ENCODE assay signal across 37 mouse cellular contexts in genomic region chr2:89810751-89811150, GRCm38 (mm10). TPM values are rescaled to one million over a fixed set of nuclear protein-coding genes. Genes with fewer than 3 reads are reported as not detected.
"Had no signal": no experiment of that assay in that cellular context is flagged by ENCODE, and none has a peak within 500 bp of the region (broad histone marks: within the 10 kb centered on the region; RNA-seq: fewer than 3 reads in every experiment).

No protein-coding gene starts in this region.

- H3K9ac ChIP-seq: heart, embryonic 13.5 days; heart, embryonic 15.5 days; hindbrain, embryonic 13.5 days; hindbrain, embryonic 15.5 days; limb, embryonic 12.5 days; liver, embryonic 13.5 days had no signal

- H3K4me1 ChIP-seq: heart, embryonic 13.5 days; heart, embryonic 15.5 days; hindbrain, embryonic 13.5 days; hindbrain, embryonic 15.5 days; limb, embryonic 12.5 days; liver, embryonic 13.5 days had no signal

- H3K4me2 ChIP-seq: heart, embryonic 11.5 days; heart, embryonic 13.5 days; heart, embryonic 15.5 days; hindbrain, embryonic 13.5 days; hindbrain, embryonic 15.5 days; limb, embryonic 12.5 days; liver, embryonic 11.5 days; liver, embryonic 13.5 days had no signal

- H3K36me3 ChIP-seq: heart, embryonic 13.5 days; heart, embryonic 15.5 days; hindbrain, embryonic 13.5 days; hindbrain, embryonic 15.5 days; limb, embryonic 12.5 days; liver, embryonic 13.5 days had no signal

- H3K27me3 ChIP-seq: heart, embryonic 13.5 days; heart, embryonic 15.5 days; hindbrain, embryonic 13.5 days; hindbrain, embryonic 15.5 days; limb, embryonic 12.5 days; liver, embryonic 13.5 days had no signal

- H3K9me3 ChIP-seq: heart, embryonic 13.5 days; heart, embryonic 15.5 days; hindbrain, embryonic 13.5 days; hindbrain, embryonic 15.5 days; limb, embryonic 12.5 days; liver, embryonic 13.5 days had no signal

- DNase-seq: gastrocnemius, adult 2 months; gastrocnemius, postnatal 10 days; gastrocnemius, postnatal 25 days; heart, adult 18-20 months; heart, postnatal 14 days; heart, postnatal 36 days; kidney, adult 11 months; kidney, adult 8-10 months; kidney, postnatal 10 days; kidney, postnatal 25 days; kidney, postnatal 4 days; liver; liver, embryonic 13.5 days had no signal

- ATAC-seq: hindbrain, postnatal 0 days; intestine, embryonic 16.5 days had no signal

- H3K4me3 ChIP-seq: gastrocnemius, adult 2 months; heart, embryonic 13.5 days; heart, embryonic 15.5 days; hindbrain, embryonic 13.5 days; hindbrain, embryonic 15.5 days; layer of hippocampus, adult 2 months; left cerebral cortex, adult 2 months; limb, embryonic 12.5 days; liver, embryonic 13.5 days had no signal

- H3K27ac ChIP-seq: gastrocnemius, adult 2 months; heart, embryonic 13.5 days; heart, embryonic 15.5 days; hindbrain, embryonic 13.5 days; hindbrain, embryonic 15.5 days; hindbrain, postnatal 0 days; layer of hippocampus, adult 2 months; left cerebral cortex, adult 2 months; limb, embryonic 12.5 days; liver, embryonic 13.5 days had no signal

RNA-seq across cellular contexts. Expression of gene Olfr1255, which starts 1.1 kb away (rescaled TPM):
- total RNA-seq: gastrocnemius, adult 2 months; gastrocnemius, postnatal 10 days; gastrocnemius, postnatal 25 days; gastrocnemius, postnatal 4 days; heart, adult 18-20 months; heart, adult 8-10 months; heart, postnatal 14 days; heart, postnatal 36 days; hematopoietic stem cell, adult 5-6 weeks; hindbrain, postnatal 0 days; layer of hippocampus, adult 2 months; layer of hippocampus, postnatal 10 days; layer of hippocampus, postnatal 25 days; left cerebral cortex, adult 2 months; left cerebral cortex, postnatal 14 days; left cerebral cortex, postnatal 36 days had no signal
- polyA plus RNA-seq: frontal cortex, adult 2 months; heart, embryonic 11.5 days; heart, embryonic 13.5 days; heart, embryonic 15.5 days; heart, postnatal 0 days; hindbrain, embryonic 13.5 days; hindbrain, embryonic 15.5 days; hindbrain, postnatal 0 days; intestine, embryonic 14.5 days; intestine, embryonic 16.5 days; kidney, embryonic 14.5 days; kidney, embryonic 16.5 days; limb, embryonic 12.5 days; limb, embryonic 14.5 days; liver, embryonic 11.5 days; liver, embryonic 13.5 days had no signal

RNA-seq across cellular contexts. Expression of gene Olfr1254, which starts 17.3 kb away (rescaled TPM):
- total RNA-seq: gastrocnemius, adult 2 months; gastrocnemius, postnatal 10 days; gastrocnemius, postnatal 25 days; gastrocnemius, postnatal 4 days; heart, adult 18-20 months; heart, adult 8-10 months; heart, postnatal 14 days; heart, postnatal 36 days; hematopoietic stem cell, adult 5-6 weeks; hindbrain, postnatal 0 days; layer of hippocampus, adult 2 months; layer of hippocampus, postnatal 10 days; layer of hippocampus, postnatal 25 days; left cerebral cortex, adult 2 months; left cerebral cortex, postnatal 14 days; left cerebral cortex, postnatal 36 days had no signal
- polyA plus RNA-seq: frontal cortex, adult 2 months; heart, embryonic 11.5 days; heart, embryonic 13.5 days; heart, embryonic 15.5 days; heart, postnatal 0 days; hindbrain, embryonic 13.5 days; hindbrain, embryonic 15.5 days; hindbrain, postnatal 0 days; intestine, embryonic 14.5 days; intestine, embryonic 16.5 days; kidney, embryonic 14.5 days; kidney, embryonic 16.5 days; limb, embryonic 12.5 days; limb, embryonic 14.5 days; liver, embryonic 11.5 days; liver, embryonic 13.5 days had no signal

RNA-seq across cellular contexts. Expression of gene Olfr1256, which starts 30.6 kb away (rescaled TPM):
- total RNA-seq: gastrocnemius, adult 2 months; gastrocnemius, postnatal 10 days; gastrocnemius, postnatal 25 days; gastrocnemius, postnatal 4 days; heart, adult 18-20 months; heart, adult 8-10 months; heart, postnatal 14 days; heart, postnatal 36 days; hematopoietic stem cell, adult 5-6 weeks; layer of hippocampus, adult 2 months; layer of hippocampus, postnatal 10 days; layer of hippocampus, postnatal 25 days; left cerebral cortex, adult 2 months; left cerebral cortex, postnatal 36 days had no signal
- polyA plus RNA-seq: frontal cortex, adult 2 months; heart, embryonic 11.5 days; heart, embryonic 13.5 days; heart, embryonic 15.5 days; heart, postnatal 0 days; hindbrain, embryonic 13.5 days; hindbrain, embryonic 15.5 days; hindbrain, postnatal 0 days; intestine, embryonic 14.5 days; intestine, embryonic 16.5 days; kidney, embryonic 14.5 days; kidney, embryonic 16.5 days; limb, embryonic 12.5 days; limb, embryonic 14.5 days; liver, embryonic 11.5 days; liver, embryonic 13.5 days had no signal

RNA-seq across cellular contexts. Expression of gene Olfr48, which starts 37.3 kb away (rescaled TPM):
- total RNA-seq: gastrocnemius, adult 2 months; gastrocnemius, postnatal 10 days; gastrocnemius, postnatal 25 days; gastrocnemius, postnatal 4 days; heart, adult 18-20 months; heart, adult 8-10 months; heart, postnatal 14 days; heart, postnatal 36 days; hematopoietic stem cell, adult 5-6 weeks; layer of hippocampus, adult 2 months; layer of hippocampus, postnatal 10 days; layer of hippocampus, postnatal 25 days; left cerebral cortex, adult 2 months; left cerebral cortex, postnatal 14 days; left cerebral cortex, postnatal 36 days had no signal
- polyA plus RNA-seq: frontal cortex, adult 2 months; heart, embryonic 11.5 days; heart, embryonic 13.5 days; heart, embryonic 15.5 days; heart, postnatal 0 days; intestine, embryonic 14.5 days; intestine, embryonic 16.5 days; kidney, embryonic 14.5 days; kidney, embryonic 16.5 days; limb, embryonic 12.5 days; limb, embryonic 14.5 days; liver, embryonic 11.5 days; liver, embryonic 13.5 days had no signal

RNA-seq across cellular contexts. Expression of gene Olfr1253, which starts 53.9 kb away (rescaled TPM):
- total RNA-seq: gastrocnemius, adult 2 months; gastrocnemius, postnatal 10 days; gastrocnemius, postnatal 25 days; gastrocnemius, postnatal 4 days; heart, adult 18-20 months; heart, adult 8-10 months; heart, postnatal 14 days; heart, postnatal 36 days; hematopoietic stem cell, adult 5-6 weeks; hindbrain, postnatal 0 days; layer of hippocampus, adult 2 months; layer of hippocampus, postnatal 10 days; layer of hippocampus, postnatal 25 days; left cerebral cortex, adult 2 months; left cerebral cortex, postnatal 14 days; left cerebral cortex, postnatal 36 days had no signal
- polyA plus RNA-seq: frontal cortex, adult 2 months; heart, embryonic 11.5 days; heart, embryonic 13.5 days; heart, embryonic 15.5 days; heart, postnatal 0 days; hindbrain, embryonic 13.5 days; hindbrain, embryonic 15.5 days; hindbrain, postnatal 0 days; intestine, embryonic 14.5 days; intestine, embryonic 16.5 days; kidney, embryonic 14.5 days; kidney, embryonic 16.5 days; limb, embryonic 12.5 days; limb, embryonic 14.5 days; liver, embryonic 11.5 days; liver, embryonic 13.5 days had no signal
